ENCODE assay signal across 29 mouse cellular contexts in genomic region chr1:181623149-181623680, GRCm38 (mm10). TPM values are rescaled to one million over a fixed set of nuclear protein-coding genes. Genes with fewer than 3 reads are reported as not detected.
A peak's percentile ranks its signal among the peaks of the same experiment; 100 is the strongest.
DNase-seq lines count a peak whose midpoint lies in the region; ATAC-seq and TF ChIP-seq lines count a peak whose summit lies in the region.
"Had no signal": no experiment of that assay in that cellular context is flagged by ENCODE, and none has a peak within 500 bp of the region (broad histone marks: within the 10 kb centered on the region; RNA-seq: fewer than 3 reads in every experiment).

No protein-coding gene starts in this region.

- no peak for TF ChIP-seq EP300 in stomach, postnatal 0 days (optimal IDR thresholded peaks at IDR 0.05)

- H3K27me3 ChIP-seq in intestine, embryonic 14.5 days (replicated peaks; ENCODE audit: control insufficient read depth, insufficient read depth, low read length), result no peaks in the 10 kb centered on the region
- H3K27me3 ChIP-seq in stomach, postnatal 0 days (ENCODE audit: control insufficient read depth, insufficient read depth, low read length), result no peaks in the 10 kb centered on the region
- H3K27me3 ChIP-seq: CH12.LX; embryonic facial prominence, embryonic 12.5 days; forebrain, embryonic 13.5 days; hindbrain, embryonic 15.5 days; liver, embryonic 15.5 days; midbrain, embryonic 12.5 days; neural tube, embryonic 12.5 days had no signal

- no peak for ATAC-seq in intestine, embryonic 14.5 days (replicated peaks; ENCODE audit: low FRiP score, low TSS enrichment, low read depth)
- 0 out of 2 replicates have a peak, but pooled peaks have one; percentile 70 for ATAC-seq in stomach, postnatal 0 days (ENCODE audit: low FRiP score, low TSS enrichment)
- ATAC-seq: forebrain, embryonic 13.5 days had no signal

- H3K4me1 ChIP-seq in intestine, embryonic 14.5 days (replicated peaks; ENCODE audit: control insufficient read depth, insufficient read depth, low read length), result no peaks in the 10 kb centered on the region
- no peaks in the 10 kb centered on the region for H3K4me1 ChIP-seq in stomach, postnatal 0 days (replicated peaks; ENCODE audit: control insufficient read depth, insufficient read depth)
- H3K4me1 ChIP-seq: forebrain, embryonic 13.5 days; hindbrain, embryonic 15.5 days; liver, embryonic 15.5 days; midbrain, embryonic 12.5 days; neural tube, embryonic 12.5 days had no signal

- no peaks in the 10 kb centered on the region for H3K36me3 ChIP-seq in intestine, embryonic 14.5 days (ENCODE audit: control insufficient read depth, insufficient read depth, low read length)
- no peaks in the 10 kb centered on the region for H3K36me3 ChIP-seq in stomach, postnatal 0 days (ENCODE audit: control insufficient read depth, insufficient read depth, low read length)
- H3K36me3 ChIP-seq: embryonic facial prominence, embryonic 12.5 days; heart, embryonic 10.5 days; hindbrain, embryonic 15.5 days; limb, embryonic 10.5 days; liver, embryonic 15.5 days; midbrain, embryonic 12.5 days; neural tube, embryonic 12.5 days had no signal

- no peak for TF ChIP-seq CTCF in stomach, postnatal 0 days (IDR thresholded peaks at IDR 0.05; ENCODE audit: low read depth)

- no peak overlapping the region for H3K4me2 ChIP-seq in intestine, embryonic 14.5 days (ENCODE audit: low read length)
- no peak overlapping the region for H3K4me2 ChIP-seq in stomach, postnatal 0 days (replicated peaks; ENCODE audit: low read depth)
- H3K4me2 ChIP-seq: embryonic facial prominence, embryonic 12.5 days; forebrain, embryonic 13.5 days; hindbrain, embryonic 15.5 days; liver, embryonic 15.5 days; midbrain, embryonic 12.5 days; neural tube, embryonic 12.5 days had no signal

- no peak overlapping the region for H3K9ac ChIP-seq in intestine, embryonic 14.5 days (ENCODE audit: low read length)
- H3K9ac ChIP-seq in stomach, postnatal 0 days (ENCODE audit: low read length), result no peak overlapping the region
- H3K9ac ChIP-seq: embryonic facial prominence, embryonic 12.5 days; forebrain, embryonic 13.5 days; hindbrain, embryonic 15.5 days; liver, embryonic 15.5 days; midbrain, embryonic 12.5 days; neural tube, embryonic 12.5 days had no signal

- WGBS in intestine, embryonic 14.5 days, result 54% methylated on average over 6 of the region's 6 CpGs
- 45% methylated on average over 6 of the region's 6 CpGs for WGBS in stomach, postnatal 0 days

- H3K27ac ChIP-seq in intestine, embryonic 14.5 days (ENCODE audit: low read depth), result no peak overlapping the region
- no peak overlapping the region for H3K27ac ChIP-seq in stomach, postnatal 0 days (replicated peaks)
- H3K27ac ChIP-seq: embryonic facial prominence, embryonic 12.5 days; forebrain, embryonic 13.5 days; gastrocnemius, adult 2 months; heart, embryonic 10.5 days; hindbrain, embryonic 15.5 days; kidney, postnatal 0 days; limb, embryonic 10.5 days; liver, embryonic 15.5 days; midbrain, embryonic 12.5 days; neural tube, embryonic 12.5 days had no signal

- peak; percentile 7 for DNase-seq in lung, postnatal 25 days (ENCODE audit: low spot score)
- DNase-seq in lung, adult 18-20 months, result no peak
- DNase-seq in ES-CJ7 (ENCODE audit: low read depth, low spot score), result peak; percentile 64
- DNase-seq in intestine, embryonic 14.5 days (ENCODE audit: low spot score), result peak; percentile 54
- DNase-seq in stomach, postnatal 0 days (ENCODE audit: low spot score), result peak; percentile 16
- DNase-seq in right cerebral cortex, postnatal 4 days, result no peak
- no peak for DNase-seq in T-cell, adult 2 months (ENCODE audit: low spot score)
- DNase-seq: adrenal gland, adult 8-10 months; B cell, adult 2 months; cerebellum, adult 11-12 months; cerebellum, postnatal 10 days; gastrocnemius, adult 2 months; kidney, adult 2 months; liver; lung, postnatal 10 days; right cerebral cortex, postnatal 14 days; spleen, adult 18-20 months; thymus, postnatal 14 days had no signal

- no peaks in the 10 kb centered on the region for H3K9me3 ChIP-seq in intestine, embryonic 14.5 days (ENCODE audit: control insufficient read depth, low read length)
- H3K9me3 ChIP-seq in stomach, postnatal 0 days (ENCODE audit: control insufficient read depth, low read length), result no peaks in the 10 kb centered on the region
- H3K9me3 ChIP-seq: embryonic facial prominence, embryonic 12.5 days; forebrain, embryonic 13.5 days; heart, embryonic 10.5 days; hindbrain, embryonic 15.5 days; limb, embryonic 10.5 days; liver, embryonic 15.5 days; midbrain, embryonic 12.5 days; neural tube, embryonic 12.5 days had no signal

- H3K4me3 ChIP-seq in intestine, embryonic 14.5 days (ENCODE audit: low read depth, low read length), result no peak overlapping the region
- no peak overlapping the region for H3K4me3 ChIP-seq in stomach, postnatal 0 days (ENCODE audit: low read depth, low read length)
- H3K4me3 ChIP-seq: embryonic facial prominence, embryonic 12.5 days; erythroblast, embryonic 14.5 days; forebrain, embryonic 13.5 days; gastrocnemius, adult 2 months; heart, embryonic 10.5 days; hindbrain, embryonic 15.5 days; limb, embryonic 10.5 days; liver, embryonic 15.5 days; midbrain, embryonic 12.5 days; neural tube, embryonic 12.5 days had no signal

RNA-seq across cellular contexts. Expression of gene Dnah14, which starts 46.9 kb away (rescaled TPM):
- polyA plus RNA-seq in intestine, embryonic 14.5 days (2014; fragmentation: Nextera tagmentation; extraction: Ambion mirVana), result 1.8 and 2.2 TPM in 2 replicates
- 0.85 and 1.2 TPM in 2 replicates for polyA plus RNA-seq in stomach, postnatal 0 days (2015; fragmentation: Nextera tagmentation; extraction: Ambion mirVana)
- polyA plus RNA-seq: erythroblast, embryonic 14.5 days; kidney, adult 2 months had no signal

Comparison
In these comparisons a context has a peak if more than half of its experiments do, and no peak if none do; other contexts are left out.
1. DNase-seq: peak in lung, postnatal 25 days (single experiment), ES-CJ7 (single experiment), intestine, embryonic 14.5 days (single experiment) and stomach, postnatal 0 days (single experiment); none in lung, adult 18-20 months (0 of 2), right cerebral cortex, postnatal 4 days (single experiment) and T-cell, adult 2 months (single experiment).